Mouse (Mus musculus) common myeloid progenitor, adult 5-6 weeks (primary cell): ENCODE measurements at regions not wholly inside any gene's neighbourhood (a gene's known extent, or its start where the extent isn't known, plus 50 kb on each side); places are given as distances from the start of the nearest gene placed in this dataset.

ENCODE experiments used
- ATAC-seq: replicated peaks from 2 replicates; pipeline ENCODE4 v1.8.0; 2016; ENCODE audit warnings: low read depth, mild to moderate bottlenecking, moderate TSS enrichment, inconsistent platforms; ENCODE audit not compliant: poor library complexity, severe bottlenecking

- ATAC-seq = no peak
These were observed 313.3 kb upstream of the Htr2a start for GRCm38 (mm10) chr14:74327291-74327690.

- ATAC-seq = no peak
These were observed 289.9 kb upstream of the Htr2a start for GRCm38 (mm10) chr14:74350751-74351150.

- ATAC-seq = peak; percentile 56; the same call in 1 of the 2 replicates
These were observed 288.4 kb upstream of the Htr2a start for GRCm38 (mm10) chr14:74352286-74352685.

- no peak for ATAC-seq
These were observed 281.8 kb upstream of the Htr2a start for GRCm38 (mm10) chr14:74358730-74359444.

GRCm38 (mm10) chr14:74359663-74360552 is 280.7 kb upstream of the Htr2a start:
- ATAC-seq = no peak

GRCm38 (mm10) chr14:74384481-74384880 is 256.2 kb upstream of the Htr2a start:
- ATAC-seq = no peak

GRCm38 (mm10) chr14:74392419-74392818 is 248.2 kb upstream of the Htr2a start:
- no peak for ATAC-seq

- no peak for ATAC-seq
These were observed 243.4 kb upstream of the Htr2a start for GRCm38 (mm10) chr14:74397202-74397601.

- ATAC-seq = no peak
These were observed 231.2 kb upstream of the Htr2a start for GRCm38 (mm10) chr14:74409441-74409840.

- 0 out of 2 replicates have a peak, but pooled peaks have one; percentile 32 for ATAC-seq
These were observed 212.4 kb upstream of the Htr2a start for GRCm38 (mm10) chr14:74428226-74428625.

- no peak for ATAC-seq
These were observed 176.5 kb upstream of the Htr2a start for GRCm38 (mm10) chr14:74464027-74464682.

- ATAC-seq = no peak
These were observed 145.1 kb upstream of the Htr2a start for GRCm38 (mm10) chr14:74495504-74495903.

GRCm38 (mm10) chr14:74511521-74511920 is 129.1 kb upstream of the Htr2a start:
- no peak for ATAC-seq

GRCm38 (mm10) chr14:74516451-74516850 is 124.2 kb upstream of the Htr2a start:
- peak; percentile 68 for ATAC-seq

GRCm38 (mm10) chr14:74519531-74519930 is 121.1 kb upstream of the Htr2a start:
- no peak for ATAC-seq

- no peak for ATAC-seq
These were observed 119.0 kb upstream of the Htr2a start for GRCm38 (mm10) chr14:74521669-74522068.

GRCm38 (mm10) chr14:74527246-74527645 is 113.4 kb upstream of the Htr2a start:
- ATAC-seq = no peak

GRCm38 (mm10) chr14:74529368-74529951 is 111.2 kb upstream of the Htr2a start:
- ATAC-seq = no peak

GRCm38 (mm10) chr14:74538187-74538586 is 102.5 kb upstream of the Htr2a start:
- no peak for ATAC-seq

- no peak for ATAC-seq
These were observed 96.6 kb upstream of the Htr2a start for GRCm38 (mm10) chr14:74544028-74544427.
